Mouse (Mus musculus) MEL (cell line): ENCODE results near the gene Focad. TPM values are rescaled to one million over a fixed set of nuclear protein-coding genes. Genes with fewer than 3 reads are reported as not detected.

Experiments
- DNase-seq: peaks from one replicate; pipeline ENCODE4 v3.0.0; 2011; ENCODE audit warnings: low read depth, low spot score
- H3K27ac ChIP-seq: 2 replicates; pipeline ENCODE4 v1.5.1; 2012; ENCODE audit warnings: low read depth, mild to moderate bottlenecking, control low read depth, low read length, moderate library complexity; ENCODE audit not compliant: control insufficient read depth
- H3K27me3 ChIP-seq, 2 experiments: fragments of 150-350 bp in 1 of 2; sonication (generic) in 1 of 2; 2 replicates each; pipeline ENCODE4 v1.6.1; 2012; ENCODE audit warnings: low read length in 2 of 2, mild to moderate bottlenecking in 2 of 2, improper control_type of control experiment in 1 of 2, moderate library complexity in 1 of 2; ENCODE audit not compliant: insufficient read depth in 2 of 2, control insufficient read depth in 1 of 2
- H3K36me3 ChIP-seq, 2 experiments: 2 replicates each; pipeline ENCODE4 v1.6.1; 2012 to 2014; ENCODE audit warnings: low read length in 2 of 2, improper control_type of control experiment in 1 of 2, inconsistent platforms in 1 of 2, mild to moderate bottlenecking in 1 of 2; ENCODE audit not compliant: insufficient read depth in 2 of 2, control insufficient read depth in 1 of 2
- H3K4me1 ChIP-seq, 2 experiments: fragments of 150-350 bp in 1 of 2; sonication (generic) in 1 of 2; 2 replicates each; pipeline ENCODE4 v1.6.1; 2012; ENCODE audit warnings: low read length in 2 of 2, improper control_type of control experiment in 1 of 2, mild to moderate bottlenecking in 1 of 2; ENCODE audit not compliant: insufficient read depth in 2 of 2, control insufficient read depth in 1 of 2
- H3K4me3 ChIP-seq, 2 experiments: fragments of 150-350 bp in 1 of 2; sonication (generic) in 1 of 2; 2 replicates each; pipeline ENCODE4 v1.5.1; 2012; ENCODE audit warnings: low read depth in 2 of 2, low read length in 2 of 2, mild to moderate bottlenecking in 2 of 2, moderate library complexity in 2 of 2, control low read depth in 1 of 2, improper control_type of control experiment in 1 of 2; ENCODE audit not compliant: control insufficient read depth in 1 of 2, insufficient read depth in 1 of 2
- H3K79me2 ChIP-seq: 2 replicates; pipeline ENCODE4 v1.6.1; 2012; ENCODE audit warnings: mild to moderate bottlenecking, low read length, moderate library complexity; ENCODE audit not compliant: control insufficient read depth, poor library complexity, insufficient read depth
- H3K9ac ChIP-seq: 2 replicates; pipeline ENCODE4 v1.6.1; 2012; ENCODE audit warnings: low read depth, mild to moderate bottlenecking, control low read depth, low read length, moderate library complexity; ENCODE audit not compliant: control insufficient read depth, poor library complexity, severe bottlenecking
- H3K9me3 ChIP-seq: fragments of 150-350 bp; sonication (generic); replicated peaks from 2 replicates; pipeline ENCODE4 v1.6.1; 2012; ENCODE audit warnings: mild to moderate bottlenecking, low read length, improper control_type of control experiment, moderate library complexity; ENCODE audit not compliant: insufficient read depth
- BHLHE40 ChIP-seq: IDR thresholded peaks from 2 replicates; pipeline ENCODE4 v1.6.1; 2012; ENCODE audit warnings: low read depth, mild to moderate bottlenecking, inconsistent platforms, low read length, improper control_type of control experiment, borderline replicate concordance
- CHD1 ChIP-seq: IDR thresholded peaks from 2 replicates; pipeline ENCODE4 v1.6.1; 2012; ENCODE audit warnings: low read depth, mild to moderate bottlenecking, inconsistent platforms, low read length, improper control_type of control experiment
- CHD2 ChIP-seq: IDR thresholded peaks from 2 replicates; pipeline ENCODE4 v1.6.1; 2011; ENCODE audit warnings: low read length, improper control_type of control experiment
- CTCF ChIP-seq, 3 experiments: IDR thresholded peaks in 2 of 3; conservative IDR thresholded peaks in 1 of 3; 2 replicates each; pipeline ENCODE4 v1.5.1; 2011 to 2012; ENCODE audit warnings: low read length in 3 of 3, low read depth in 2 of 3, mild to moderate bottlenecking in 2 of 3, improper control_type of control experiment in 1 of 3, inconsistent platforms in 1 of 3, mixed read lengths in 1 of 3, moderate library complexity in 1 of 3; ENCODE audit not compliant: control insufficient read depth in 1 of 3, insufficient read depth in 1 of 3, poor library complexity in 1 of 3, severe bottlenecking in 1 of 3
- E2F4 ChIP-seq: IDR thresholded peaks from 2 replicates; pipeline ENCODE4 v1.6.1; 2011; ENCODE audit warnings: low read depth, low read length, improper control_type of control experiment, borderline replicate concordance
- ELF1 ChIP-seq: IDR thresholded peaks from 2 replicates; pipeline ENCODE4 v1.6.1; 2014; ENCODE audit warnings: low read depth, mild to moderate bottlenecking, inconsistent platforms, low read length, improper control_type of control experiment, moderate library complexity
- EP300 ChIP-seq, 2 experiments: IDR thresholded peaks; 2 replicates each; pipeline ENCODE4 v1.6.1; 2011; ENCODE audit warnings: improper control_type of control experiment in 2 of 2, low read length in 2 of 2, low read depth in 1 of 2, mild to moderate bottlenecking in 1 of 2
- ETS1 ChIP-seq: IDR thresholded peaks from 2 replicates; pipeline ENCODE4 v1.6.1; 2012; ENCODE audit warnings: low read depth, mild to moderate bottlenecking, inconsistent platforms, low read length, improper control_type of control experiment, moderate library complexity
- GATA1 ChIP-seq: IDR thresholded peaks from 2 replicates; pipeline ENCODE4 v1.6.1; 2011; ENCODE audit warnings: low read depth, low read length, improper control_type of control experiment
- JUND ChIP-seq: IDR thresholded peaks from 2 replicates; pipeline ENCODE4 v1.6.1; 2011; ENCODE audit warnings: low read depth, mild to moderate bottlenecking, improper control_type of control experiment, low read length
- MAFK ChIP-seq: IDR thresholded peaks from 2 replicates; pipeline ENCODE4 v1.6.1; 2011; ENCODE audit warnings: low read depth, mild to moderate bottlenecking, low read length, improper control_type of control experiment, borderline replicate concordance
- MEF2A ChIP-seq: IDR thresholded peaks from 2 replicates; pipeline ENCODE4 v1.6.1; 2014; ENCODE audit warnings: low read depth, mild to moderate bottlenecking, inconsistent platforms, low read length, improper control_type of control experiment; ENCODE audit not compliant: poor library complexity, insufficient replicate concordance, severe bottlenecking; ENCODE audit errors: extremely low read depth
- MXI1 ChIP-seq: IDR thresholded peaks from 2 replicates; pipeline ENCODE4 v1.6.1; 2011; ENCODE audit warnings: mild to moderate bottlenecking, low read depth, low read length, improper control_type of control experiment
- MYC ChIP-seq: IDR thresholded peaks from 2 replicates; pipeline ENCODE4 v1.6.1; 2011; ENCODE audit warnings: low read depth, mild to moderate bottlenecking, low read length, improper control_type of control experiment, moderate library complexity
- NELFE ChIP-seq: IDR thresholded peaks from 2 replicates; pipeline ENCODE4 v1.6.1; 2011; ENCODE audit warnings: low read depth, low read length, improper control_type of control experiment
- POLR2AphosphoS2 ChIP-seq: IDR thresholded peaks from 2 replicates; pipeline ENCODE4 v1.6.1; 2011; ENCODE audit warnings: low read length, improper control_type of control experiment
- RAD21 ChIP-seq: IDR thresholded peaks from 2 replicates; pipeline ENCODE4 v1.6.1; 2011; ENCODE audit warnings: mild to moderate bottlenecking, low read depth, low read length, improper control_type of control experiment
- SMC3 ChIP-seq: IDR thresholded peaks from 2 replicates; pipeline ENCODE4 v1.6.1; 2011; ENCODE audit warnings: low read depth, low read length, improper control_type of control experiment
- UBTF ChIP-seq: IDR thresholded peaks from 2 replicates; pipeline ENCODE4 v1.6.1; 2012; ENCODE audit warnings: low read depth, mild to moderate bottlenecking, inconsistent platforms, low read length, improper control_type of control experiment, moderate library complexity, borderline replicate concordance; ENCODE audit not compliant: insufficient read depth
- USF1 ChIP-seq: IDR thresholded peaks from 2 replicates; pipeline ENCODE4 v1.6.1; 2014; ENCODE audit warnings: low read depth, mild to moderate bottlenecking, inconsistent platforms, low read length, improper control_type of control experiment, moderate library complexity
- USF2 ChIP-seq, 2 experiments: IDR thresholded peaks; 2 replicates each; pipeline ENCODE4 v1.6.1; 2011 to 2012; ENCODE audit warnings: improper control_type of control experiment in 2 of 2, low read length in 2 of 2, borderline replicate concordance in 1 of 2, inconsistent platforms in 1 of 2, low read depth in 1 of 2, mild to moderate bottlenecking in 1 of 2; ENCODE audit not compliant: insufficient read depth in 1 of 2
- ZC3H11A ChIP-seq: IDR thresholded peaks from 2 replicates; pipeline ENCODE4 v1.6.1; 2012; ENCODE audit warnings: low read depth, mild to moderate bottlenecking, inconsistent platforms, low read length, improper control_type of control experiment
- ZKSCAN1 ChIP-seq: IDR thresholded peaks from 2 replicates; pipeline ENCODE4 v1.6.1; 2012; ENCODE audit warnings: low read depth, mild to moderate bottlenecking, inconsistent platforms, low read length, improper control_type of control experiment, moderate library complexity
- polyA plus RNA-seq, 2 experiments: library from polyadenylated mRNA; stranded (reverse) in 1 of 2; unstranded in 1 of 2; fragments of >175 nt in 1 of 2; fragments of >200 nt in 1 of 2; gene quantifications; 2 replicates each; pipeline versions ENCODE4 v1.2.1 to v1.2.4; 2012; ENCODE audit warnings: low replicate concordance in 2 of 2, low read depth in 1 of 2; ENCODE audit not compliant: insufficient read length in 2 of 2, insufficient read depth in 1 of 2, missing spikeins in 1 of 2
- total RNA-seq: library from RNA; depleted of rRNA; stranded (reverse); fragments of 300-350 nt; gene quantifications from 2 replicates; pipeline ENCODE4 v1.2.3, GENCODE M21; 2012

Focad gene
- total and polyA plus RNA-seq, 3 experiments: 17.8 to 19.7 TPM; not detected in 1

DNA sequence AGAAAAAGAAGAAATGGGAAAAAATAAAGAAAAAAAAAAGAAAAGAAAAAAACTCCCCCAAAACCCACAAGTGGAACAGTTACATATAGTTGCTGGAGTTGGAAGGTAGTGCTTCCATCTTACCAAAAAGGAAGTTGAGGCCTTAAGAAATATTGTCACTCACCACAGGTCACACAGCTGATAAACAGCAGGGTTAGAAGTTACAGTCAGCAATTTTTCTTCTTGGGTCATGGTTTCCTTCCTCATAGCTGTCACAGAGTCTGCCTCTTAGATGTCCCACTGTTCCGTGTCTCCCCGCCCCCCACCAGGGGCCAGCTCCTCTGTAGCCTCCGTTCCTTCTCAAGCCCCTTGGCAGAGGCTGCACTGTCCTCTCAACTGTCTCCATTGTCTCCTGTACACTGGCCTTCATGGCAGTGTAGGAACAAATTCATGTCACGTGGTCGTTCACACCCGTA lies 345.3 kb downstream of the Focad start (continued):
- no peak for TF ChIP-seq NELFE
- TF ChIP-seq GATA1: peak; percentile 69
- TF ChIP-seq MXI1: peak; percentile 82

DNA sequence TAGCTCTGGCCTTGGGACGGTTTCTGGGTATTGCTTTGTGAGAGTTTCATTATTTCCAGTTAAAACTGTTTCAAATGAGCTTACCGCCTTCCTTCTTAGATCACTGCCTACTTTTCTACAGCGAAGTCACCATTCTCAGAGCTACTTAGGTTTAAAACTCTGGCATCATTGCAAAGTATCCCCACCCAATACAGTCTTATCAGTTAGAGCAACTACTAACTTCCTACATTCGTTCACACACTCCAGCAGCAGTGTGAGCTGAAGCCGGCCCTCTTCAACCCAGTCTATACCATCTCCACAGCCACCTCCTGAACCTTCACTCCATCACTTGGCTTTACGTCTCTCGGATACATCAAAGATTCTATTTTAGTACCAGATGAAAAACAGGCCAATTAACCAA lies 346.4 kb downstream of the Focad start:
- Histone ChIP-seq H3K9ac (no peak overlapping the region), H3K4me1 (peaks cover 6 to 38% of the 10 kb centered on the region in 2 experiments), H3K27ac (peak overlapping the region; percentile 45; the same call in 1 of the 2 replicates), H3K36me3 (peaks cover 0 to 38% of the 10 kb centered on the region in 2 experiments; a peak in 2 of 4 replicates), H3K79me2 (no peaks in the 10 kb centered on the region), H3K9me3 (no peaks in the 10 kb centered on the region), H3K27me3 (no peaks in the 10 kb centered on the region), H3K4me3 (no peak overlapping the region)
- no peak for TF ChIP-seq ZKSCAN1
- 0 out of 2 replicates have a peak, but pooled peaks have one; percentile 16 for TF ChIP-seq ELF1
- TF ChIP-seq ZC3H11A: 0 out of 2 replicates have a peak, but pooled peaks have one; percentile 13
- TF ChIP-seq USF1: no peak
- TF ChIP-seq SMC3: no peak
- TF ChIP-seq CTCF (IDR thresholded peaks at IDR 0.05 in 2 of 3, conservative IDR thresholded peaks at IDR 0.05 in 1 of 3; ENCODE audit: control insufficient read depth in 1 of 3, insufficient read depth in 1 of 3, low read depth in 2 of 3, low read length in 3 of 3, poor library complexity in 1 of 3, severe bottlenecking in 1 of 3): no peak
- peak; percentile 17 to 28; a peak in 1 of 4 replicates for TF ChIP-seq EP300 (IDR thresholded peaks at IDR 0.05; ENCODE audit: low read depth in 1 of 2, low read length in 2 of 2)
- no peak for TF ChIP-seq CHD2
- TF ChIP-seq USF2 (IDR thresholded peaks at IDR 0.05; ENCODE audit: borderline replicate concordance in 1 of 2, insufficient read depth in 1 of 2, low read depth in 1 of 2, low read length in 2 of 2): no peak
- TF ChIP-seq MAFK: no peak
- TF ChIP-seq MYC: no peak
- TF ChIP-seq E2F4: no peak
- no peak for TF ChIP-seq UBTF
- no peak for TF ChIP-seq CHD1
- TF ChIP-seq ETS1: peak; percentile 74
- peak; percentile 74 for TF ChIP-seq GATA1
- TF ChIP-seq MEF2A: no peak
- TF ChIP-seq JUND: no peak
- no peak for TF ChIP-seq POLR2AphosphoS2
- TF ChIP-seq RAD21: no peak
- TF ChIP-seq BHLHE40: no peak
- peak; percentile 66 for DNase-seq
